Mouse (Mus musculus): Measurements from ENCODE around the gene 1700040F15Rik.
"Not testable (repeated sequence)": the region's sequence is repeated elsewhere in the genome, so short reads cannot be mapped to it uniquely, and the experiment has no call there.

Gene 1700040F15Rik

GRCm38 (mm10) chrY:61101947-61102346 lies at the start of gene 1700040F15Rik:
TSS of gene 1700040F15Rik (plus strand) at chrY:61102247.
- DNase-seq (ENCODE audit: low read depth, low spot score) = not testable (repeated sequence)
